Mouse (Mus musculus): ENCODE data around the gene Sdc3.

Sdc3 gene

DNA sequence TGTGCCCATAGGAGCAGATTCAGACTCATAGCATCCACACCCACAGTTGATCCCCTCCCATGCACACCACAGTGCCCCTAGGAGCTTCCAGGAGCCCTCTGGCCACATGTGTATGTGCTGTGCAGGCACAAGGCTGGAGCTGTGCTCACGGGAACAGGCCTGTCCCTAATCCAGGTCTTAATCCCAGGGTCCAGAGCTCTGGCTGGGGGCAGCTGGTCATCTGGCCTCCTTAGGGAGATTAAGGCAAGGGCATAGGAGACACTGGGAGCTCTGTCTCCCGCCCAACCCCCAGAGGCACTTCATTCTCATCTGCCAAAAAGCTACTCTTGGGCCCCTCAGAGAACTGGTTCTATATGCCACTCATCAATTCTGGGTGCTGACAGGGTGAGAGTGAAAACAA lies 11.3 kb downstream of the Sdc3 start:
- CTCF ChIA-PET: interaction anchor here in 2 of 4 experiments (0.5 to 1.0 kb wide), 3 partner anchors 64 to 1693 kb away, joined by 3 to 6 read pairs (median 4); no protein-coding TSS in a partner anchor
- POLR2A ChIA-PET: interaction anchor here in 2 of 4 experiments (0.6 to 1.8 kb wide), 5 partner anchors 8 to 744 kb away, joined by 3 to 4 read pairs (median 3); no protein-coding TSS in a partner anchor

GRCm38 (mm10) chr4:130804292-130804691 lies 12.0 kb downstream of the Sdc3 start:
- ChIA-PET CTCF (interaction anchor here in 2 of 4 experiments (0.5 to 0.6 kb wide), 2 partner anchors 276 to 926 kb away, joined by 3 read pairs; no protein-coding TSS in a partner anchor), POLR2A (interaction anchor here in 2 of 4 experiments (0.6 to 1.2 kb wide), 3 partner anchors 8 to 25 kb away, joined by 3 to 4 read pairs (median 4); no protein-coding TSS in a partner anchor)

DNA sequence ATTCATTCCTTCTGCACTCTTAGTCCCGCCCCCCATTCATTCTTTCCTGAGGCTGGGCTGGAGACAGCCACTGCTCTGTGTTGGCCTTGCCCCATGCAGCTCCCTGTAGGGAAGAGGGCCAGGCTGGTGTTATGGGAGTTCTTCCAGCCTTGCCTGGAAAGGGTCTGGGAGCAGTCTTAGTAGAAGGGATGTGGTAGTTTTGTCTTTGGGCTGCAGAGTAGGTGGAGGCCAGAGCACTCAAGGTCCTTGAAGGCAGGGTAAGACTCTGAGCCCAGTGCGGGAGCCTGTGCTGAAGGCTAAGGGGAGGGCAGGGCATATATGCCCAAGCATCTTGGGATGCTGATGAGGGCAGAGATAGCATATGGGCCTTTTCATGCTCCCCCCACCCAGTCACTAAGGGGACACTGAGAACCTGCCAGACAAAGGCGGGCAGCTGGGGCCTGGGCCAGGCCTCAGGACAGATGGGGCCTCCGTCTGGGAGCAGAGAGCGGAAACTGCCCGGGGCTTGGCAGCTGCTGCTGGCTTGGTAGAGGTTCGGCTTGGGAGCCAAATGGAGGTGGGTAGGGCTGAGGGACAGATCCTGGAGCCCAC lies 12.5 kb downstream of the Sdc3 start:
- ChIA-PET POLR2A (interaction anchor here in 3 of 4 experiments (0.6 to 1.2 kb wide), 6 partner anchors 7 to 168 kb away, joined by 3 to 4 read pairs (median 3); no protein-coding TSS in a partner anchor), CTCF (interaction anchor here in 1 of 4 experiments (0.5 kb wide), 1 partner anchor 927 kb away, joined by 3 read pairs; no protein-coding TSS in a partner anchor)

GRCm38 (mm10) chr4:130805746-130806145 lies 13.4 kb downstream of the Sdc3 start:
- ChIA-PET CTCF (interaction anchor here (0.6 to 1.4 kb wide), 4 partner anchors 21 to 141 kb away, joined by 3 read pairs; no protein-coding TSS in a partner anchor), POLR2A (interaction anchor here in 3 of 4 experiments (0.6 to 2.8 kb wide), 6 partner anchors 9 to 31 kb away, joined by 3 to 11 read pairs (median 3); partner anchors contain the start of gene Sdc3 (in 1 of the 3))

DNA sequence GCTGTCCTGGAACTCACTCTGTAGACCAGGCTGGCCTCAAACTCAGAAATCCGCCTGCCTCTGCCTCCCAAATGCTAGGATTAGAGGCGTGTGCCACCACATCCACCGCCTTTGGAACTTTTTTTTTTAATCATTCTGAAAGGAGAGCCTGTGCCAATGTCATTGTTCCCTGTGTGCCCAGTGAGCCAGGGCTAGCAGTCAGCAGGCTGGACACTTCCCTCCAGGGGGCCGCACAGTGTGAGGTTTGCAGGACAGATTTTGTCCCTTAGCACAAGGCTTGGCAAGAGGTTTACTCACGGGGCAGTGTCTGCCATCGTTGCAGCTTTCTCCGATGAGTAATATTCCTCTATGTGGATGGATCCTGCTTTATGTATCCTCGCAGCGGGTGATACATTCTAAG lies 14.4 kb downstream of the Sdc3 start:
- ChIA-PET CTCF (interaction anchor here in 1 of 4 experiments (1.4 kb wide), 1 partner anchor 140 kb away, joined by 3 read pairs; no protein-coding TSS in a partner anchor), POLR2A (interaction anchor here in 2 of 4 experiments (0.8 to 2.8 kb wide), 3 partner anchors 10 to 18 kb away, joined by 3 to 11 read pairs (median 3); partner anchors contain the start of gene Sdc3 (in 1 of the 2))

- ChIA-PET POLR2A (interaction anchor here in 2 of 4 experiments (0.6 to 2.2 kb wide), 2 partner anchors 19 to 50 kb away, joined by 4 to 7 read pairs; no protein-coding TSS in a partner anchor), CTCF (no interaction called here)
Measured at GRCm38 (mm10) chr4:130809784-130810183, 17.4 kb downstream of the Sdc3 start.

DNA sequence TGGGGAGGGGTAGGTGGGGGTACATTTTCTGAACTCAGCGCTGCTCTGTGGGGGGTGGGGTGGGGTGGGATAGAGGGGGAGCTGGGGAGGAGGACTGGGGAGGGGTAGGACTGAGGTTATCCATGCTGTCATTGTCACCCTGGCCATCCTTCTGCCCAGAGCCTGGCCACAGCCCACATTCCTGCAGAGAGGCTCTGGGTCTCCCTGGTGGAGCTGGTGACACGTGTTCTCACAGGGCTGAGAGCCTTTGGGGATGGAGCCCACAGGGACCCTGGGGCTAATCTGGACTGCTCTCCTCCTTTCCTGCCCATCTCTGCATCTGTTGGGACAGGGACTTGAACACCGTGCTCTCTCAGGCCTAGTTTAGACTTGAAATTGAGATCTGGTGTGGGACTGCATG lies 18.5 kb downstream of the Sdc3 start:
- POLR2A ChIA-PET: interaction anchor here in 1 of 4 experiments (0.9 kb wide), 1 partner anchor 281 kb away, joined by 5 read pairs; no protein-coding TSS in a partner anchor
- CTCF ChIA-PET: interaction anchor here in 2 of 4 experiments (0.7 to 1.3 kb wide), 2 partner anchors 22 to 82 kb away, joined by 3 to 4 read pairs; no protein-coding TSS in a partner anchor

- POLR2A ChIA-PET: interaction anchor here in 2 of 4 experiments (0.6 to 1.3 kb wide), 3 partner anchors 7 to 281 kb away, joined by 3 to 5 read pairs (median 4); no protein-coding TSS in a partner anchor
Measured at GRCm38 (mm10) chr4:130811385-130811784, 19.0 kb downstream of the Sdc3 start.

GRCm38 (mm10) chr4:130813958-130814357 lies 21.6 kb downstream of the Sdc3 start:
- CTCF ChIA-PET: interaction anchor here in 1 of 4 experiments (0.6 to 1.1 kb wide), 2 partner anchors 64 to 1267 kb away, joined by 3 read pairs; no protein-coding TSS in a partner anchor
- POLR2A ChIA-PET: interaction anchor here in 1 of 4 experiments (0.6 to 1.1 kb wide), 3 partner anchors 16 to 23 kb away, joined by 3 read pairs; no protein-coding TSS in a partner anchor

More at GRCm38 (mm10) chr4:130811385-130811784, 19.0 kb downstream of the Sdc3 start:
- CTCF ChIA-PET: interaction anchor here in 2 of 4 experiments (0.7 to 1.3 kb wide), 3 partner anchors 19 to 81 kb away, joined by 3 to 5 read pairs (median 4); partner anchors contain the start of gene Sdc3 (in 1 of the 2)

- ChIA-PET CTCF (interaction anchor here in 1 of 4 experiments (1.1 kb wide), 1 partner anchor 63 kb away, joined by 3 read pairs; no protein-coding TSS in a partner anchor), POLR2A (interaction anchor here in 2 of 4 experiments (0.5 to 1.3 kb wide), 4 partner anchors 9 to 64 kb away, joined by 3 to 5 read pairs (median 3); no protein-coding TSS in a partner anchor)
Measured at GRCm38 (mm10) chr4:130814742-130815330, 22.5 kb downstream of the Sdc3 start.

DNA sequence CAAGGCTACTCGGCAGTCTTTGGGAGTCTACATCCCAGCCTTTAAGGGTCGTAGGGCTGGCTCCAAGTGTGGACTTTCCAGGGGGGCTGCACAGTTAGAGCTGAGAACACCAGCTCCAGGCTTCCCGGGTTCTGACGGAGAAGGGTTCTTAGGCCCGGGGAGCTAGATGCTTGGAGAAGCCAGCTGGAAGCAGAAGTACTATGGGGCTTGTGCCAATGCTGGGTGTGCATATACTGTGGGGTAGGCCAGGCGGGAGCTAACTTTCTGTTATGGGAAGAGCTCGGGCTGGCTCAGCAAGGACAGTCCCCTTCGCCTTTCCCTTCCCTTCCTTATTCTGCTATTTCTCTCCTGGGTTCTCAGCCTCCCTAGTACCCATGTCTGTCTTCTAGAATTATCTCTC lies 23.5 kb downstream of the Sdc3 start:
- ChIA-PET CTCF (interaction anchor here in 1 of 4 experiments (0.5 kb wide), 1 partner anchor 27 kb away, joined by 3 read pairs; no protein-coding TSS in a partner anchor), POLR2A (interaction anchor here in 3 of 4 experiments (0.6 to 1.7 kb wide), 6 partner anchors 20 to 64 kb away, joined by 3 to 4 read pairs (median 3); no protein-coding TSS in a partner anchor)

DNA sequence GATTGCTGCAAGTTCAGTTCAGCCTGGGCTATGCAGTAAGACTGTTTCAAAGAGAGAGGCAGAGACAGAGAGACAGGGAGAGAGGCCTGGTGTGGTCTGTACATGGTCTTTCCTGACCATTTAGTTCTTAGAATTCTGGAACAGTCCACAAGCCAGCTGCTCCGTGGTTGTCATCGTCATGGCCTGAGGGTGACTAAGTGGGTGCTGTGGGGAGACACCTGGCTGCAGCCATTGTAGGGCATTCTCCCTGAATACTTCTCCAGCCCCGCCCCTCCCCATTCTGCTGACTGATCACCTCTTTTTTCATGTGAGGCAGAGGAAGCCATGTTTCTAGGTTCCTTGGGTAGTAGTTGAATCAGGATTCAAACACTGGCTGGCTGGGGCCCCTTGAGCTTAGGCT lies 27.5 kb downstream of the Sdc3 start:
- ChIA-PET CTCF (no interaction called here), POLR2A (interaction anchor here in 2 of 4 experiments (0.6 to 1.7 kb wide), 5 partner anchors 24 to 114 kb away, joined by 3 to 10 read pairs (median 3); no protein-coding TSS in a partner anchor)

DNA sequence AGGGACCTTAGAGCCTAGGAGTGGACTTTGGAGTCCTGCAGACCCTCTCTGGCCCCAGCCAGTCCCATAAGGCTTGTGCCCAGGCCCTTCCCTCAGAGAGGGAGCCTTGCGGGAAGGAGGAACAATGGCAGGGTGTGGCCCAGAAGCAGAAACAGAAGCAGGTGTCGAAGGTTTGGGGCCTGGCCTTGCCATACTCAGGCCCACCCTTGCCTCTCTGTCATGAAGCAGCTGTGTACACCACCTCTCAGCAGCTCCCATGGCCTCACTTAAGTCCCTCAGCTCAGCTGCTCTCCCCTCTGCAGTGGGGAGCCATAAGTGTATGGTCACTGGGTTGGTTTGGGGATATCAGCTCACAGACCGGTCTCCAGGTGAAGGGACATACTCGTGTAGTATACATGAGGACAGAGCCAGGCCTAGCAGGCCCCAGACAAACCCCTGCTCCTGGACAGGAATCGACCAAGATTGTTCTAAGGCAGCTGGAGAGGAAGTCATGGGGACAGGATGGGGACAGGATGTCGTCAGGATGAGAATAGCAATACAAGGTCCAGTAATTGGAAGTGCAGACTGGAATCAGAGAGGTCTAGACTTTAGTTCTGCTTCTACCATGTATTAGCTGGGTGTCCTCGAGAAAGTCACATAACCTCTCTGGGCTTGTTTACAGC lies 28.4 kb downstream of the Sdc3 start:
- ChIA-PET POLR2A (interaction anchor here in 2 of 4 experiments (0.5 to 1.7 kb wide), 7 partner anchors 8 to 113 kb away, joined by 3 to 6 read pairs (median 3); partner anchors contain the start of gene Sdc3 (in 1 of the 2)), CTCF (interaction anchor here in 2 of 4 experiments (0.5 to 0.6 kb wide), 2 partner anchors 64 to 817 kb away, joined by 5 to 7 read pairs; no protein-coding TSS in a partner anchor)

DNA sequence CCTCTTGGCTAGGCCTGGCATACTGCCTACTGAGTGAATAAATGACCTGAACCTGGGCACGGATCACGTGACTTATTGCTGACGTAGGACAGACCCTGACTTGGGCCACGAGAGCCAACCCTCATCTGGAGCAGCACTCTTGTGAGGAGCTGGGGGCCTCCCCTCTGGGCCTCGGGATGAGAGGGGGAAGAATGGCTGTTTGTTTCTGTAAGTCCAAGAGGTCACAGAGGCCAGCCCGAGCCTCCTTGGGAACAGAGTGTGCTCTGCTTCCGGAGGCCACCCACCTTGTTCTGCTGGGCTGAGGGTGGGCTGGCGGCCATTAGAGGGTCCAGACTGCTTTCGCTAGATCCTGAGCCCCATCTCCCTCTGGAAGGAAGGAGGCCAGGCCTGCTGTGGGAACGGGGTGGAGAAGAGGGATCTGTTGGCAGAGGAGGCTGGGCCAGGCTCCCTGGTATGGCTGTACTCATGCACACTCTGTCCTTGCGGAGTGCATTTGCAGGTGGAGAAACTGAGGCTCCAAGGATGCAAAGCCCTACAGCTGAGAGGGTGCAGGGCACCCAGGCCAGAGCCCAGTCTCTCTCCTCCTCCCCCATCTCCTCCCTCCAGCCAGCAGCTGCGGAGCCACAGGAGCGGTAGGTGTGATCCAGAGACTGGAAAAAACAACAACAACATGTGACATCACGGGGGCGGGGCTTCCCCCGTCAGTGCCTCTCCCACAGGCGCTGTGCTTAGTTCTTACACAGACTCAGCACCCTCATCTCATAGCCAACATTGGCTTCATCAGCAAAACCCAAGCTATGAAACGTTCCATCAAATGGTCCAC lies 36.7 kb downstream of the Sdc3 start:
- POLR2A ChIA-PET: interaction anchor here in 3 of 4 experiments (0.5 to 1.8 kb wide), 16 partner anchors 8 to 311 kb away, joined by 3 to 11 read pairs (median 3); no protein-coding TSS in a partner anchor
- CTCF ChIA-PET: interaction anchor here in 1 of 4 experiments (0.5 to 0.6 kb wide), 2 partner anchors 257 to 693 kb away, joined by 3 read pairs; no protein-coding TSS in a partner anchor

- ChIA-PET CTCF (no interaction called here), POLR2A (interaction anchor here in 1 of 4 experiments (1.5 kb wide), 1 partner anchor 75 kb away, joined by 4 read pairs; no protein-coding TSS in a partner anchor)
Measured at GRCm38 (mm10) chr4:130834122-130834521, 41.8 kb downstream of the Sdc3 start.

DNA sequence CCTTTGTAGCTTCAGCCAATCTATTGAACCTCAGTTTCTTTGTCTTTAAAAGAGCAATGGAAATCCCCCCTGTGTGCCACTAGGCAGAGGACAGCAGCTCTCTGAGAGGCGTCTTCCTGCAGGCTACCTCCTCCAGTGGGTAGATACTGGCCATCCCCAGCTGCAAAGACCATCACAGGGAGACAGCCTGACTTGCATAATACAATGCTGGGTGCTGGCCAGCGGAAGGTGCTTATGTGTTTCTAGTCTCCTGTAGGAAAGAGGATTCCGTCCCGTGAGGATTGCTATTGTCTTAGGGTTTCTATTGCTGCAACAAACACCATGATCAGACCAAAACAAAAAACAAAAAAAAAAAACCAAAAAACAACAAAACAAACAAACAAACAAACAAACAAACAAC lies 43.2 kb downstream of the Sdc3 start:
- ChIA-PET POLR2A (interaction anchor here in 2 of 4 experiments (0.6 to 1.5 kb wide), 4 partner anchors 23 to 74 kb away, joined by 3 read pairs; no protein-coding TSS in a partner anchor), CTCF (interaction anchor here in 3 of 4 experiments (0.6 to 1.1 kb wide), 6 partner anchors 10 to 317 kb away, joined by 3 to 6 read pairs (median 4); no protein-coding TSS in a partner anchor)

All from embryonic stem cell, embryonic (primary cell).